Comparison of ENCODE assay signal across 8 mouse cellular contexts in genomic region chr7:134026200-134027019, GRCm38 (mm10).
DNase-seq lines count a peak whose midpoint lies in the region; ATAC-seq and TF ChIP-seq lines count a peak whose summit lies in the region.

No protein-coding gene starts in this region.

- DNase-seq in cerebellum, adult 11-12 months: peak; percentile 33
- peak; percentile 88 for DNase-seq in embryonic facial prominence, embryonic 14.5 days (ENCODE audit: low spot score)
- peak; percentile 84 for DNase-seq in midbrain, postnatal 0 days (ENCODE audit: low spot score)
- peak; percentile 61 for DNase-seq in urinary bladder, postnatal 14 days (ENCODE audit: low spot score)
- no peak for DNase-seq in c-Kit-positive CD71-positive TER-119-positive erythroid progenitor cells, embryonic 14.5 days (ENCODE audit: low spot score)

- H3K27ac ChIP-seq in embryonic facial prominence, embryonic 14.5 days (replicated peaks; ENCODE audit: low read depth, low read length): peak overlapping the region; percentile 80
- H3K27ac ChIP-seq in heart, embryonic 11.5 days (ENCODE audit: low read depth, low read length): peak overlapping the region; percentile 29; the same call in 1 of the 2 replicates
- peak overlapping the region; percentile 76 for H3K27ac ChIP-seq in kidney, embryonic 15.5 days
- H3K27ac ChIP-seq in limb, embryonic 13.5 days: peak overlapping the region; percentile 77
- peak overlapping the region; percentile 71 for H3K27ac ChIP-seq in midbrain, postnatal 0 days (ENCODE audit: low read depth, low read length)

- peaks cover 41% of the 10 kb centered on the region for H3K4me1 ChIP-seq in embryonic facial prominence, embryonic 14.5 days (ENCODE audit: control insufficient read depth, insufficient read depth, low read length)
- H3K4me1 ChIP-seq in heart, embryonic 11.5 days (ENCODE audit: control insufficient read depth, insufficient read depth, low read length): peaks cover 4% of the 10 kb centered on the region; the same call in 1 of the 2 replicates
- H3K4me1 ChIP-seq in kidney, embryonic 15.5 days: peaks cover 26% of the 10 kb centered on the region
- peaks cover 38% of the 10 kb centered on the region for H3K4me1 ChIP-seq in limb, embryonic 13.5 days
- H3K4me1 ChIP-seq in midbrain, postnatal 0 days (ENCODE audit: insufficient read depth, low read length): peaks cover 8% of the 10 kb centered on the region

- H3K4me2 ChIP-seq in embryonic facial prominence, embryonic 14.5 days (ENCODE audit: low read depth, low read length): no peak overlapping the region
- H3K4me2 ChIP-seq in heart, embryonic 11.5 days: no peak overlapping the region
- H3K4me2 ChIP-seq in kidney, embryonic 15.5 days: no peak overlapping the region
- no peak overlapping the region for H3K4me2 ChIP-seq in limb, embryonic 13.5 days (replicated peaks)
- H3K4me2 ChIP-seq in midbrain, postnatal 0 days (ENCODE audit: low read depth, low read length, poor library complexity, severe bottlenecking): no peak overlapping the region

- H3K36me3 ChIP-seq in embryonic facial prominence, embryonic 14.5 days (ENCODE audit: control insufficient read depth, insufficient read depth, low read length): no peaks in the 10 kb centered on the region
- H3K36me3 ChIP-seq in heart, embryonic 11.5 days (ENCODE audit: control insufficient read depth, insufficient read depth, low read length): no peaks in the 10 kb centered on the region
- no peaks in the 10 kb centered on the region for H3K36me3 ChIP-seq in kidney, embryonic 15.5 days
- no peaks in the 10 kb centered on the region for H3K36me3 ChIP-seq in limb, embryonic 13.5 days
- no peaks in the 10 kb centered on the region for H3K36me3 ChIP-seq in midbrain, postnatal 0 days (ENCODE audit: insufficient read depth, low read length)

- no peak overlapping the region for H3K9ac ChIP-seq in embryonic facial prominence, embryonic 14.5 days (ENCODE audit: low read depth, low read length)
- no peak overlapping the region for H3K9ac ChIP-seq in heart, embryonic 11.5 days (ENCODE audit: low read depth, low read length)
- no peak overlapping the region for H3K9ac ChIP-seq in kidney, embryonic 15.5 days
- H3K9ac ChIP-seq in limb, embryonic 13.5 days: no peak overlapping the region
- H3K9ac ChIP-seq in midbrain, postnatal 0 days (replicated peaks; ENCODE audit: low read length, poor library complexity, severe bottlenecking): no peak overlapping the region

- H3K9me3 ChIP-seq in embryonic facial prominence, embryonic 14.5 days (ENCODE audit: control insufficient read depth, low read length): no peaks in the 10 kb centered on the region
- no peaks in the 10 kb centered on the region for H3K9me3 ChIP-seq in heart, embryonic 11.5 days (replicated peaks; ENCODE audit: control insufficient read depth, low read length)
- H3K9me3 ChIP-seq in kidney, embryonic 15.5 days (replicated peaks): no peaks in the 10 kb centered on the region
- no peaks in the 10 kb centered on the region for H3K9me3 ChIP-seq in limb, embryonic 13.5 days
- H3K9me3 ChIP-seq in midbrain, postnatal 0 days (ENCODE audit: low read length): no peaks in the 10 kb centered on the region

- no peak for TF ChIP-seq CTCF in midbrain, postnatal 0 days (IDR thresholded peaks at IDR 0.05)

- H3K4me3 ChIP-seq in embryonic facial prominence, embryonic 14.5 days (ENCODE audit: low read depth, low read length): no peak overlapping the region
- H3K4me3 ChIP-seq in heart, embryonic 11.5 days (ENCODE audit: low read depth, low read length): no peak overlapping the region
- no peak overlapping the region for H3K4me3 ChIP-seq in kidney, embryonic 15.5 days (replicated peaks)
- H3K4me3 ChIP-seq in limb, embryonic 13.5 days: no peak overlapping the region
- no peak overlapping the region for H3K4me3 ChIP-seq in midbrain, postnatal 0 days (ENCODE audit: low read depth, low read length)

- ATAC-seq in embryonic facial prominence, embryonic 14.5 days (ENCODE audit: low read depth): peak; percentile 85
- no peak for ATAC-seq in heart, embryonic 11.5 days (replicated peaks; ENCODE audit: insufficient number of reproducible peaks, low FRiP score, low TSS enrichment)
- ATAC-seq in kidney, embryonic 15.5 days (replicated peaks; ENCODE audit: low FRiP score): peak; percentile 66; the same call in 1 of the 2 replicates
- peak; percentile 75 for ATAC-seq in limb, embryonic 13.5 days (ENCODE audit: low FRiP score, low read depth)
- peak; percentile 69; the same call in 1 of the 2 replicates for ATAC-seq in midbrain, postnatal 0 days (ENCODE audit: low FRiP score)

- no peaks in the 10 kb centered on the region for H3K27me3 ChIP-seq in embryonic facial prominence, embryonic 14.5 days (replicated peaks; ENCODE audit: control insufficient read depth, insufficient read depth, low read length)
- H3K27me3 ChIP-seq in heart, embryonic 11.5 days (ENCODE audit: control insufficient read depth, insufficient read depth, low read length): no peaks in the 10 kb centered on the region
- no peaks in the 10 kb centered on the region for H3K27me3 ChIP-seq in kidney, embryonic 15.5 days
- no peaks in the 10 kb centered on the region for H3K27me3 ChIP-seq in limb, embryonic 13.5 days
- H3K27me3 ChIP-seq in midbrain, postnatal 0 days (ENCODE audit: insufficient read depth, low read length): no peaks in the 10 kb centered on the region

- WGBS in embryonic facial prominence, embryonic 14.5 days: 33% methylated on average over 16 of the region's 16 CpGs
- WGBS in heart, embryonic 11.5 days (ENCODE audit: insufficient replicate concordance): 64% methylated on average over 16 of the region's 16 CpGs
- 51% methylated on average over 16 of the region's 16 CpGs for WGBS in kidney, embryonic 15.5 days
- 42% methylated on average over 16 of the region's 16 CpGs for WGBS in limb, embryonic 13.5 days
- 27% methylated on average over 16 of the region's 16 CpGs for WGBS in midbrain, postnatal 0 days

Comparison
In these comparisons a context has a peak if more than half of its experiments do, and no peak if none do; other contexts are left out.
1. H3K27ac ChIP-seq: peak in every context shown above with its lines; median percentile 80 in embryonic facial prominence, embryonic 14.5 days; 77 in limb, embryonic 13.5 days; 76 in kidney, embryonic 15.5 days; 71 in midbrain, postnatal 0 days; 29 in heart, embryonic 11.5 days.